Mouse (Mus musculus) kidney, adult 2 months (tissue): ENCODE results near the gene Fam171b. TPM values are rescaled to one million over a fixed set of nuclear protein-coding genes. Genes with fewer than 3 reads are reported as not detected.

Experiments used
- DNase-seq: peaks from one replicate; pipeline ENCODE4 v3.0.0; 2021
- H3K27ac ChIP-seq: fragments of 200-500 bp; 2 replicates; pipeline ENCODE4 v1.5.1; 2012; ENCODE audit warnings: low read depth, low read length, control low read depth, inconsistent platforms; ENCODE audit not compliant: insufficient read depth
- H3K27me3 ChIP-seq: fragments of 200-500 bp; replicated peaks from 2 replicates; pipeline ENCODE4 v1.6.1; 2012; ENCODE audit warnings: mild to moderate bottlenecking, moderate library complexity, low read length, inconsistent platforms; ENCODE audit not compliant: control insufficient read depth, insufficient read depth
- H3K36me3 ChIP-seq: fragments of 200-500 bp; 2 replicates; pipeline ENCODE4 v1.6.1; 2012; ENCODE audit warnings: mild to moderate bottlenecking, moderate library complexity, low read length, inconsistent platforms; ENCODE audit not compliant: control insufficient read depth, insufficient read depth
- H3K4me1 ChIP-seq: fragments of 200-500 bp; 2 replicates; pipeline ENCODE4 v1.6.1; 2011; ENCODE audit warnings: low read length; ENCODE audit not compliant: control insufficient read depth, insufficient read depth
- H3K4me3 ChIP-seq: fragments of 200-500 bp; 2 replicates; pipeline ENCODE4 v1.5.1; 2011; ENCODE audit warnings: mild to moderate bottlenecking, low read depth, low read length, control low read depth; ENCODE audit not compliant: insufficient read depth
- CTCF ChIP-seq: fragments of 200-500 bp; conservative IDR thresholded peaks from 2 replicates; pipeline ENCODE4 v1.5.1; 2011; ENCODE audit warnings: low read depth, mild to moderate bottlenecking, control low read depth, low read length, moderate library complexity, mixed read lengths; ENCODE audit not compliant: insufficient read depth, insufficient read length
- POLR2A ChIP-seq: fragments of 200-500 bp; IDR thresholded peaks from one replicate; pipeline ENCODE4 v1.6.1; 2011; ENCODE audit warnings: low read depth, low read length, control low read depth
- WGBS: fragments of 180-500 bp; shearing (Covaris S2); methylation state at CpG from one replicate; pipeline ENCODE4 v1.1.7; 2018; 5-methylcytosine and 5-hydroxymethylcytosine counted together
- polyA plus RNA-seq: library from polyadenylated mRNA; depleted of rRNA; stranded (reverse); fragments of >200 nt; gene quantifications from 2 replicates; pipeline ENCODE4 v1.2.3, GENCODE M21; 2012

Gene Fam171b
- polyA plus RNA-seq, 1 experiment = 0.17 TPM

GRCm38 (mm10) chr2:83832903-83833302, 20.5 kb downstream of the Fam171b start:
- no peaks in the 10 kb centered on the region for H3K4me1 ChIP-seq
- WGBS = 88% methylated on average over 4 of the region's 4 CpGs
- no peak for DNase-seq

GRCm38 (mm10) chr2:83835313-83836070, 23.1 kb downstream of the Fam171b start:
- Histone ChIP-seq H3K27ac (no peak overlapping the region), H3K4me1 (no peaks in the 10 kb centered on the region), H3K36me3 (no peaks in the 10 kb centered on the region), H3K4me3 (no peak overlapping the region), H3K27me3 (no peaks in the 10 kb centered on the region)
- 86% methylated on average over 10 of the region's 10 CpGs for WGBS
- DNase-seq = no peak
- no peak for TF ChIP-seq CTCF
- TF ChIP-seq POLR2A = no peak

More at GRCm38 (mm10) chr2:83832903-83833302, 20.5 kb downstream of the Fam171b start:
- no peak for TF ChIP-seq POLR2A
- TF ChIP-seq CTCF = no peak
- Histone ChIP-seq H3K27me3 (no peaks in the 10 kb centered on the region), H3K36me3 (no peaks in the 10 kb centered on the region), H3K27ac (no peak overlapping the region), H3K4me3 (no peak overlapping the region)

GRCm38 (mm10) chr2:83848495-83848894, 36.1 kb downstream of the Fam171b start:
- Histone ChIP-seq H3K4me3 (no peak overlapping the region), H3K4me1 (no peaks in the 10 kb centered on the region), H3K27me3 (no peaks in the 10 kb centered on the region), H3K36me3 (no peaks in the 10 kb centered on the region), H3K27ac (no peak overlapping the region)
- TF ChIP-seq CTCF = no peak
- TF ChIP-seq POLR2A = no peak
- DNase-seq = no peak
- WGBS = 85% methylated on average over 3 of the region's 3 CpGs

DNA sequence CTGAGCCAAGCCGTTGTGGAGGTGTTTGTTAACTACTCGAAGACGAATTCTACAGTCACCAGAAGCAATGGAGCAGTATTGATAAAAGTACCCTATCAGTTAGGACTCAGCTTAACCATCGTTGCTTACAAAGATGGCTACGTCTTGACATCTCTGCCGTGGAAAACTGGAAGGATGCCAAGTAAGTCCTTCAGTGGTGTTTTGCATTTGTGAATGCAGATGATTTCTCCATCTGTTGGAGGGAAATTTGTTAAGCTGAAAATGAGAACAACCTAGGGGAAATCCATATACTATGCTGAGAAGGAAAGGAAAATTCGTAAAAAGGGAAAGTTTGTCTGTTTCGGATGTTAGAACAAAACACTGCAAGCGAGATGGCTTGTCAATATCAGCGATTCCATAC, 41.0 kb downstream of the Fam171b start:
- Histone ChIP-seq H3K36me3 (no peaks in the 10 kb centered on the region), H3K27ac (no peak overlapping the region), H3K4me1 (no peaks in the 10 kb centered on the region), H3K4me3 (no peak overlapping the region), H3K27me3 (no peaks in the 10 kb centered on the region)
- WGBS = 90% methylated on average over 10 of the region's 10 CpGs
- TF ChIP-seq POLR2A = no peak
- TF ChIP-seq CTCF = no peak
- DNase-seq = no peak

GRCm38 (mm10) chr2:83856236-83856635, 43.8 kb downstream of the Fam171b start:
- Histone ChIP-seq H3K36me3 (no peaks in the 10 kb centered on the region), H3K4me1 (no peaks in the 10 kb centered on the region), H3K27me3 (no peaks in the 10 kb centered on the region), H3K4me3 (no peak overlapping the region), H3K27ac (no peak overlapping the region)
- no peak for DNase-seq
- TF ChIP-seq CTCF (no peak), POLR2A (no peak)
- WGBS = 59% methylated on average over 4 of the region's 4 CpGs

- WGBS = 69% methylated on average over 6 of the region's 6 CpGs
- no peaks in the 10 kb centered on the region for H3K4me1 ChIP-seq
- H3K27me3 ChIP-seq = no peaks in the 10 kb centered on the region
- no peaks in the 10 kb centered on the region for H3K36me3 ChIP-seq
- peak; percentile 15 for DNase-seq
- no peak overlapping the region for H3K27ac ChIP-seq
- no peak for TF ChIP-seq POLR2A
- TF ChIP-seq CTCF = no peak
- no peak overlapping the region for H3K4me3 ChIP-seq
Measured at GRCm38 (mm10) chr2:83883850-83884420, 71.5 kb downstream of the Fam171b start.

DNA sequence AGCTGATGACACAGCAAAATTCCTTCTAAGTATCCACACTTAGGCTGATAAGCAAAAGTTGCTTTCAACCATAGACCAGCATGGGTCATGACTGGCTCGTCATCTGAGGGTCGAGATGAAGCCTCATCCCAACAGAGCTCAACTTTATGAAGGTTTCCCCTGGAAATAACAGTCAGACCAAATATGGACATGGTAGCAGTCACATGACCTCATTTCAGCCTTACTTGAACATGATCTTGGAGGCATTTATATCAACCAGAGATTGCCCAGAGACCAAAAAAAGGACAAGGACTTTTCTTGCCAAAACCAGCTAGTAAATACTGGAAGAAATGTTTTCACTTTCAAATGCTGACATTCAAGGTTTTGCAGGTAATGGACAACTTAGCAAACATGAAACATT, 81.3 kb downstream of the Fam171b start:
- H3K4me3 ChIP-seq = no peak overlapping the region
- no peaks in the 10 kb centered on the region for H3K36me3 ChIP-seq
- no peaks in the 10 kb centered on the region for H3K4me1 ChIP-seq
- no peak overlapping the region for H3K27ac ChIP-seq
- TF ChIP-seq POLR2A = no peak
- TF ChIP-seq CTCF = no peak
- no peaks in the 10 kb centered on the region for H3K27me3 ChIP-seq
- no peak for DNase-seq
- WGBS = 93% methylated on average over 2 of the region's 2 CpGs
